Mouse (Mus musculus) liver, adult 2 months (tissue): ENCODE results near the gene Purb.

Source experiments
- CTCF ChIP-seq: fragments of 200-500 bp; IDR thresholded peaks from 2 replicates; pipeline ENCODE4 v1.5.1; 2011; ENCODE audit warnings: low read depth, low read length, control low read depth
- POLR2A ChIP-seq: fragments of 200-500 bp; IDR thresholded peaks from 2 replicates; pipeline ENCODE4 v1.6.1; 2011; ENCODE audit warnings: low read length, control low read depth; ENCODE audit not compliant: insufficient read depth; ENCODE audit errors: extremely low read depth

DNA sequence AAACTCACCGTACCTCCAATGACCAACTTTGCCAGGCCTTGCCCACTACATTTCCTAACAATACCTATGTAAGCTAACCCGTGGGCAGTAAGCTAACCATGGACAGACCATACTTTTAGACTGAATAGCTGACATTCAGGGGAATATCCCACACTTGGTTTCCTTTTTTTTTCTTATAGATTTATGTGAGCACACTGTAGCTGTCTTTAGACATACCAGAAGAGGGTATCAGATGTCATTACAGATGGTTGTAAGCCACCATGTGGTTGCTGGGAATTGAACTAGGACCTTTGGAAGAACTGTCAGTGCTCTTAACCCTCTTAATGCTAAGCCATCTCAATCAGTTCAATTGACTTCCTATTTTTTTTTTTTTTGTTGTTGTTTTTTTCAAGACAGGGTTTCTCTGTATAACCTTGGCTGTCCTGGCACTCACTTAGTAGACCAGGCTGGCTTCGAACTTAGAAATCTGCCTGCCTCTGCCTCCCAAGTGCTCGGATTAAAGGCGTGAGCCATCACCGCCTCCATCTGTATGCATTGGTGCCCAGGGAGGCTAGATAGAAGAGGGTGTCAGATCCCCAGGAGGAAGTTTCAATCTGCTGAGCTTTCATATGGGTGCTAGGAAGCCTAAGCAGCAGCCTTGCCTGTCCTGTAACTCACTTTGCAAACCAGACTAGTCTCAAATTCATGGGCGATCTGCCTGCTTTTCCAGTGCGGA, 48.6 kb upstream of the Purb start:
- TF ChIP-seq CTCF (no peak), POLR2A (no peak)
